Mouse (Mus musculus) liver, adult 2 months (tissue): ENCODE data around the gene Wdr76.

ENCODE experiments used
- CTCF ChIP-seq: fragments of 200-500 bp; IDR thresholded peaks from 2 replicates; pipeline ENCODE4 v1.5.1; 2011; ENCODE audit warnings: low read depth, low read length, control low read depth
- POLR2A ChIP-seq: fragments of 200-500 bp; IDR thresholded peaks from 2 replicates; pipeline ENCODE4 v1.6.1; 2011; ENCODE audit warnings: low read length, control low read depth; ENCODE audit not compliant: insufficient read depth; ENCODE audit errors: extremely low read depth

- no peak for TF ChIP-seq POLR2A
- no peak for TF ChIP-seq CTCF
Measured at GRCm38 (mm10) chr2:121522006-121522405, 15.5 kb downstream of the Wdr76 start.
